Mouse (Mus musculus) ES-E14 (cell line): ENCODE measurements at regions not wholly inside any gene's neighbourhood (a gene's known extent, or its start where the extent isn't known, plus 50 kb on each side); places are given as distances from the start of the nearest gene placed in this dataset.

Source experiments
- DNase-seq: peaks from one replicate; pipeline ENCODE4 v3.0.0-alpha.2; 2013; ENCODE audit warnings: low read depth, low spot score
- H3K27ac ChIP-seq: 2 replicates; pipeline ENCODE4 v1.5.1; 2012; ENCODE audit warnings: low read depth, mild to moderate bottlenecking, low read length, moderate library complexity, mixed read lengths; ENCODE audit not compliant: poor library complexity, insufficient read depth, severe bottlenecking
- H3K36me3 ChIP-seq: 2 replicates; pipeline ENCODE4 v1.6.1; 2012; ENCODE audit warnings: mild to moderate bottlenecking, low read length, moderate library complexity, mixed read lengths; ENCODE audit not compliant: control insufficient read depth, poor library complexity, insufficient read depth, severe bottlenecking
- H3K4me1 ChIP-seq, 2 experiments: fragments of 150-350 bp in 1 of 2; sonication (generic) in 1 of 2; 2 replicates each; pipeline ENCODE4 v1.6.1; 2012; ENCODE audit warnings: low read length in 2 of 2, mild to moderate bottlenecking in 1 of 2, mixed read lengths in 1 of 2; ENCODE audit not compliant: control insufficient read depth in 2 of 2, insufficient read depth in 2 of 2, poor library complexity in 1 of 2
- H3K4me3 ChIP-seq, 2 experiments: fragments of 150-350 bp in 1 of 2; sonication (generic) in 1 of 2; 2 replicates each; pipeline ENCODE4 v1.5.1; 2012; ENCODE audit warnings: low read length in 2 of 2, low read depth in 1 of 2, mild to moderate bottlenecking in 1 of 2, mixed read lengths in 1 of 2; ENCODE audit not compliant: insufficient read depth in 1 of 2, poor library complexity in 1 of 2, severe bottlenecking in 1 of 2
- H3K9ac ChIP-seq: 2 replicates; pipeline ENCODE4 v1.6.1; 2012; ENCODE audit warnings: low read depth, mild to moderate bottlenecking, low read length, mixed read lengths; ENCODE audit not compliant: poor library complexity, insufficient read depth, severe bottlenecking
- H3K9me3 ChIP-seq: fragments of 150-350 bp; sonication (generic); 2 replicates; pipeline ENCODE4 v1.6.1; 2012; ENCODE audit warnings: low read depth, mild to moderate bottlenecking, low read length; ENCODE audit not compliant: control insufficient read depth, insufficient read depth
- CHD2 ChIP-seq: IDR thresholded peaks from 2 replicates; pipeline ENCODE4 v1.6.1; 2014; ENCODE audit warnings: mild to moderate bottlenecking, low read depth, low read length, inconsistent platforms
- HCFC1 ChIP-seq: IDR thresholded peaks from 2 replicates; pipeline ENCODE4 v1.6.1; 2012; ENCODE audit warnings: low read length, inconsistent platforms, borderline replicate concordance; ENCODE audit not compliant: insufficient read depth
- MAFK ChIP-seq: IDR thresholded peaks from 2 replicates; pipeline ENCODE4 v1.6.1; 2014; ENCODE audit warnings: mild to moderate bottlenecking, low read depth, low read length, inconsistent platforms; ENCODE audit not compliant: insufficient read depth
- ZC3H11A ChIP-seq: IDR thresholded peaks from 2 replicates; pipeline ENCODE4 v1.6.1; 2012; ENCODE audit warnings: low read depth, mild to moderate bottlenecking, inconsistent platforms, low read length, borderline replicate concordance
- ZNF384 ChIP-seq: IDR thresholded peaks from 2 replicates; pipeline ENCODE4 v1.6.1; 2012; ENCODE audit warnings: low read depth, low read length, inconsistent platforms
- in situ Hi-C, 2 experiments: fragments of 600-800 bp; cut with MboI; formaldehyde crosslinking; loops; one replicate each; pipeline ENCODE4 v1.15.1; 2025; ENCODE audit warnings: low sequenced_read_pairs in 2 of 2, inconsistent platforms in 1 of 2; ENCODE audit not compliant: unreplicated experiment in 2 of 2

GRCm38 (mm10) chr7:111156472-111157231, 73.8 kb upstream of the Eif4g2 start:
- Histone ChIP-seq H3K27ac (no peak overlapping the region), H3K9ac (no peak overlapping the region), H3K4me3 (no peak overlapping the region), H3K36me3 (no peaks in the 10 kb centered on the region), H3K9me3 (no peaks in the 10 kb centered on the region), H3K4me1 (no peaks in the 10 kb centered on the region; a peak in 1 of 4 replicates)
- in situ Hi-C loops = no loop called here
- no peak for DNase-seq
- TF ChIP-seq ZNF384 = no peak
- no peak for TF ChIP-seq CHD2
- no peak for TF ChIP-seq MAFK
- TF ChIP-seq ZC3H11A = no peak
- TF ChIP-seq HCFC1 = no peak

DNA sequence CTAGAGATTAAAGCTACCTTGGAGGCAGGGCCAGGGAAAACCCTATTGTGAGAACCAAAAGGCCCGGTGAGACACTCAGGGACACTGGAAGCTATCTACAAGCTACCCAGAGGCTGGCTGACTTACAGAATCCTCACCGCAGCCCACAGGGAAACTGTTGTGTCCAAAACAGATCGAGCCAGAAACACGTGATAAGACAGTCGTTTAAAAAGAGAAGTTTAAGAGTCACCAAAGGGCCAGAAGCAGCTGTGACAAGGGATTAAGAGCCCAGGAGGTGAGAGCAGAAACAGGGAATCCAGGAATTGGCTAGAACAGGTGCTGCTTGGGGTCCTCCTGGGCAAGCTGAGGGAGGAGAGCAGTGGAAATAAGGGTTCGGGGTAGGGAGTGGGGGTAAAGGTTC, 73.2 kb upstream of the Eif4g2 start:
- no peak for DNase-seq
- TF ChIP-seq ZC3H11A (no peak), ZNF384 (no peak), HCFC1 (no peak)
- in situ Hi-C loops = no loop called here
- Histone ChIP-seq H3K4me1 (no peaks in the 10 kb centered on the region; a peak in 1 of 4 replicates), H3K36me3 (no peaks in the 10 kb centered on the region), H3K9me3 (no peaks in the 10 kb centered on the region), H3K4me3 (no peak overlapping the region), H3K9ac (no peak overlapping the region), H3K27ac (no peak overlapping the region)

DNA sequence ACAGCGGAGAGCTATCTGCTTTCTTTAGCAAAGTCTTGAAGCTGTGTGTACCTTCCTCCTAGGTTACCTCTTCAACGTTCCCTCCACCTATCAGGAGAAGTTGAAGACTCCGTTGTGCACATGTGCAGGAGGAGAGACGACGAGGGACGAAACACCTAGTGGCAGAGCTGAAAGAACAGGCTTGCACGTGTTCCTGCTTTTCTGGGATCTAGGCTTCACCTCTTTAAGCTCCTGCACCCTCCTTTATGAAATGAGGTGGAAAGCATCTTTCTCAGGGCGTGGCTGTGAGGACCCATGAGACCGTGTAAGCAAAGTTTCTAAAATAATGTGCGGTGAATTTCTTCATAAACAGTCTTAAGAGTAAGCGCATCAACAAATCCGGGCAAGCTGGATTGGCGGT, 71.4 kb upstream of the Eif4g2 start:
- in situ Hi-C loops = no loop called here
- no peaks in the 10 kb centered on the region for H3K9me3 ChIP-seq
- no peak overlapping the region for H3K4me3 ChIP-seq
- H3K4me1 ChIP-seq = no peaks in the 10 kb centered on the region; a peak in 1 of 4 replicates
- no peak for DNase-seq
- no peak overlapping the region for H3K9ac ChIP-seq
- TF ChIP-seq MAFK (no peak), ZNF384 (no peak), ZC3H11A (no peak), HCFC1 (no peak), CHD2 (no peak)
- no peaks in the 10 kb centered on the region for H3K36me3 ChIP-seq
- no peak overlapping the region for H3K27ac ChIP-seq

GRCm38 (mm10) chr7:111150540-111150939, 67.7 kb upstream of the Eif4g2 start:
- no peaks in the 10 kb centered on the region for H3K36me3 ChIP-seq
- no peak overlapping the region for H3K9ac ChIP-seq
- no peaks in the 10 kb centered on the region for H3K4me1 ChIP-seq
- no peaks in the 10 kb centered on the region for H3K9me3 ChIP-seq
- in situ Hi-C loops = no loop called here
- DNase-seq = no peak
- H3K4me3 ChIP-seq = no peak overlapping the region
- no peak overlapping the region for H3K27ac ChIP-seq
- no peak for TF ChIP-seq ZNF384
- no peak for TF ChIP-seq HCFC1
- TF ChIP-seq ZC3H11A = no peak
- no peak for TF ChIP-seq CHD2
- no peak for TF ChIP-seq MAFK
